Mouse (Mus musculus) layer of hippocampus, adult 2 months (tissue): ENCODE measurements at regions not wholly inside any gene's neighbourhood (a gene's known extent, or its start where the extent isn't known, plus 50 kb on each side); places are given as distances from the start of the nearest gene placed in this dataset.

ENCODE experiments used
- DNase-seq, 2 experiments: peaks; one replicate each; pipeline ENCODE4 v3.0.0; 2022; ENCODE audit warnings: low spot score in 2 of 2
- H3K27ac ChIP-seq: fragments of 200-600 bp; 2 replicates; pipeline ENCODE4 v1.8.1; 2022
- H3K4me3 ChIP-seq: fragments of 200-600 bp; 2 replicates; pipeline ENCODE4 v1.8.1; 2022; ENCODE audit warnings: mild to moderate bottlenecking
- CTCF ChIP-seq: fragments of 200-600 bp; conservative IDR thresholded peaks from 2 replicates; pipeline ENCODE4 v1.8.1; 2022; ENCODE audit warnings: antibody characterized with exemption, mild to moderate bottlenecking, moderate library complexity

- TF ChIP-seq CTCF, result no peak
- H3K27ac ChIP-seq, result no peak overlapping the region
- no peak for DNase-seq
- peak overlapping the region; percentile 11; the same call in 1 of the 2 replicates for H3K4me3 ChIP-seq
Observed at GRCm38 (mm10) chr17:88159851-88160676, 95.0 kb upstream of the Fbxo11 start.

GRCm38 (mm10) chr17:88160677-88161001 lies 95.5 kb upstream of the Fbxo11 start:
- no peak overlapping the region for H3K4me3 ChIP-seq

GRCm38 (mm10) chr17:88161766-88162165 lies 96.7 kb upstream of the Fbxo11 start:
- no peak overlapping the region for H3K4me3 ChIP-seq
- H3K27ac ChIP-seq, result no peak overlapping the region
- no peak for DNase-seq
- no peak for TF ChIP-seq CTCF

More at GRCm38 (mm10) chr17:88160677-88161001, 95.5 kb upstream of the Fbxo11 start:
- TF ChIP-seq CTCF, result no peak
- no peak overlapping the region for H3K27ac ChIP-seq
- DNase-seq, result no peak

GRCm38 (mm10) chr17:88164805-88165204 lies 99.7 kb upstream of the Fbxo11 start:
- H3K27ac ChIP-seq, result no peak overlapping the region
- DNase-seq, result no peak
- H3K4me3 ChIP-seq, result no peak overlapping the region
- no peak for TF ChIP-seq CTCF

GRCm38 (mm10) chr17:88165811-88166210 lies 100.7 kb upstream of the Fbxo11 start:
- DNase-seq, result no peak
- no peak for TF ChIP-seq CTCF
- Histone ChIP-seq H3K4me3 (no peak overlapping the region), H3K27ac (no peak overlapping the region)

- DNase-seq, result no peak
- Histone ChIP-seq H3K27ac (no peak overlapping the region), H3K4me3 (no peak overlapping the region)
- TF ChIP-seq CTCF, result no peak
Observed at GRCm38 (mm10) chr17:88168262-88169096, 103.4 kb upstream of the Fbxo11 start.

GRCm38 (mm10) chr17:88171606-88172005 lies 106.5 kb upstream of the Fbxo11 start:
- no peak overlapping the region for H3K4me3 ChIP-seq
- no peak for DNase-seq
- TF ChIP-seq CTCF, result no peak
- no peak overlapping the region for H3K27ac ChIP-seq

- no peak for DNase-seq
- peak; percentile 39 for TF ChIP-seq CTCF
- no peak overlapping the region for H3K4me3 ChIP-seq
- H3K27ac ChIP-seq, result no peak overlapping the region
Observed at GRCm38 (mm10) chr17:88173354-88174032, 108.4 kb upstream of the Fbxo11 start.

- TF ChIP-seq CTCF, result no peak
- H3K4me3 ChIP-seq, result no peak overlapping the region
- no peak overlapping the region for H3K27ac ChIP-seq
- no peak for DNase-seq
Observed at GRCm38 (mm10) chr17:88174242-88174679, 109.2 kb upstream of the Fbxo11 start.

GRCm38 (mm10) chr17:88175951-88176623 lies 111.0 kb upstream of the Fbxo11 start:
- no peak overlapping the region for H3K4me3 ChIP-seq
- DNase-seq, result no peak
- no peak for TF ChIP-seq CTCF
- H3K27ac ChIP-seq, result no peak overlapping the region

GRCm38 (mm10) chr17:88190735-88191134 lies 125.6 kb upstream of the Fbxo11 start:
- TF ChIP-seq CTCF, result no peak
- H3K27ac ChIP-seq, result no peak overlapping the region
- DNase-seq, result no peak
- H3K4me3 ChIP-seq, result no peak overlapping the region

- H3K4me3 ChIP-seq, result no peak overlapping the region
- no peak overlapping the region for H3K27ac ChIP-seq
- DNase-seq, result no peak
- TF ChIP-seq CTCF, result no peak
Observed at GRCm38 (mm10) chr17:88191444-88191843, 126.4 kb upstream of the Fbxo11 start.
